Mouse (Mus musculus): ENCODE results near the gene Igf1r. TPM values are rescaled to one million over a fixed set of nuclear protein-coding genes. Genes with fewer than 3 reads are reported as not detected.

Gene Igf1r
- polyA plus RNA-seq, 1 experiment from 2014 or later = 34.7 TPM

- Histone ChIP-seq H3K27ac (no peak overlapping the region), H3K27me3 (replicated peaks) (no peaks in the 10 kb centered on the region), H3K4me2 (replicated peaks) (no peak overlapping the region)
Measured at GRCm38 (mm10) chr7:68036527-68036926, 83.9 kb downstream of the Igf1r start.

DNA sequence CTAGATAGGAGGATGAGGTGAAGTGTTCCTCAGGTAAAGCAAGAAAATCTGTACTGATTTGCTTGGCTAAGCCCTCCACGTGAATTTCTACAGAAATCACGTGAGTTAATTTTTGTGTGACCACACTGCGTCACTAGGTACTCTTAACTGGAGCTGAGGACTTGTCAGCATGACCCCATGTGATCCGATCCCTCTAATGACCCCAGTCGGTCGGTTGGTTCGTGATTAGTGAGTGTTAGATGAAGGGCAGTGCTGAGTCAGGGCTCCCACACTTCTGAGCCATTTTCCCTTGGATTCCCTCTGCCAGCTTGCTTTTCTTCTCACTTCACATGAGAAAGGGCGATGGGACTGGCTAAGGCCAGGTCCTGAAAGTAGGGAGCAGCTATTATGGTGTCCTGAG lies 86.2 kb downstream of the Igf1r start:
- H3K27ac ChIP-seq = no peak overlapping the region
- H3K9me3 ChIP-seq = no peaks in the 10 kb centered on the region
- no peaks in the 10 kb centered on the region for H3K36me3 ChIP-seq
- no peak overlapping the region for H3K9ac ChIP-seq
- no peak overlapping the region for H3K4me2 ChIP-seq (replicated peaks)
- no peak overlapping the region for H3K4me3 ChIP-seq
- ATAC-seq (ENCODE audit: low FRiP score, low read depth) = no peak
- 77% methylated on average over 8 of the region's 8 CpGs for WGBS
- H3K27me3 ChIP-seq (replicated peaks) = no peaks in the 10 kb centered on the region
- H3K4me1 ChIP-seq = peaks cover 4% of the 10 kb centered on the region; the same call in 1 of the 2 replicates

More at GRCm38 (mm10) chr7:68036527-68036926, 83.9 kb downstream of the Igf1r start:
- no peak overlapping the region for H3K4me3 ChIP-seq
- no peak for ATAC-seq (ENCODE audit: low FRiP score, low read depth)
- H3K36me3 ChIP-seq = no peaks in the 10 kb centered on the region
- no peaks in the 10 kb centered on the region for H3K9me3 ChIP-seq
- peaks cover 5% of the 10 kb centered on the region; the same call in 1 of the 2 replicates for H3K4me1 ChIP-seq
- 95% methylated on average over 4 of the region's 4 CpGs for WGBS
- no peak overlapping the region for H3K9ac ChIP-seq

DNA sequence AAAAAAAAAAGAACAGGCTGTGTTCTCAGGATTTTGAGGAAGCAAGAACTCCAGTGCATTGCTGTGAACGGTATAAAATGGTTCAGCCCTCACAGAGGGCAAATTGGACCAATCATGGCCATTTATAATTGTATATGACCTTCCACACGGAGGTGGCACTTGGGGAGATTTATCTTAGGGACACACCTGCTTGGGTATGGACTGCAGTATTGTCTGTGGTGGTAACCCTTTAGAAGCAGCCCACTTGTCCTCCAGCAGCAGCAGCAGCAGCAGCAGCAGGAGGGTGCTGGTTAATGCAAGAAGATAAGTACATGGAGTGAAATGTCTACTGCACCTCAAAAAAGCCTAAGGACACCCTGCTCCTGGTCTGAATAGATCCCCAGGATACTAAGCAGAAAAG lies 86.9 kb downstream of the Igf1r start:
- Histone ChIP-seq H3K9me3 (no peaks in the 10 kb centered on the region), H3K4me3 (no peak overlapping the region), H3K4me1 (0 out of 2 replicates have a peak, but pooled peaks cover under 1% of the 10 kb centered on the region), H3K27me3 (replicated peaks) (no peaks in the 10 kb centered on the region), H3K4me2 (replicated peaks) (no peak overlapping the region), H3K27ac (no peak overlapping the region), H3K36me3 (no peaks in the 10 kb centered on the region), H3K9ac (no peak overlapping the region)
- 66% methylated on average over 2 of the region's 2 CpGs for WGBS
- no peak for ATAC-seq (ENCODE audit: low FRiP score, low read depth)

DNA sequence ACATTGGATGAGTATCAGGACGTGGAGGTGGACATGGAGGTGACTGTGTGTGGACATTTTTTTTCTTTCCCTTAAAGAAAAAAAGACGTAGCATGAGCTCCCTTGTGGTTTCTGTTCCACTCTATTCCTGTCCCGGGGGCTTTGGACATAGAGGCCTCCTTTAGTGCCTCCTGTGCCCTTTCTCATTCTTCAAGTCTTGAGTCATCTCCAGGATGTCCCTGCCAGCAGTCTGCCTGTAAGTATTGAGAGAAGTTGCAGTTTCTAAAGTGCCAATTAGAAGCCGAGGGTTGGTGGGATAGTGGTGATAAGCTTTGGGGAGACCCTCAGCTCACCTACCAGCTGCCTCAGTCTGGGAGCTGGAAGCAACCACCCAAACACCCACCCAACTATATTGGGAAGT lies 92.0 kb downstream of the Igf1r start:
- Histone ChIP-seq H3K4me2 (replicated peaks) (no peak overlapping the region), H3K4me3 (no peak overlapping the region), H3K27me3 (replicated peaks) (no peaks in the 10 kb centered on the region), H3K9me3 (no peaks in the 10 kb centered on the region), H3K4me1 (0 out of 2 replicates have a peak, but pooled peaks cover 2% of the 10 kb centered on the region), H3K27ac (no peak overlapping the region), H3K36me3 (no peaks in the 10 kb centered on the region), H3K9ac (no peak overlapping the region)
- no peak for ATAC-seq (ENCODE audit: low FRiP score, low read depth)
- WGBS = 76% methylated on average over 4 of the region's 4 CpGs

DNA sequence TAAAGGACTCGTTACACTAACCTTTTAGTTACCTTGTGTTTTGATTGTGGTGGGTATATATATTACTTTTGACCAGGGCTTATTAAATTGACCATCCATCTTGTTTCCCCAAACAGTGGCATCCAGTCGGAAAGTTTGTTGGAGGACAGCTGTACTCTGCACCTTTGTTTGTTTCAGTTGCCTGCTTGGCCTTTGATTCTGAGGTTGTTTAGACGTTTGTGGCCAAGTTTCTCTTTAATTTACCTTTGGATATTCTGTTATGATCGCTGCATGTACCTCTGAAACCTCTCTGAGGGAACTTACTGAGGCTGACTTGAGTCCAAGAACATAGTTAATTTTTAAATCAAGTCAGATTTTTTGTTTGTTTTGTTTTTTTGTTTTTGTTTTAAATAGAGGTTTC lies 94.5 kb downstream of the Igf1r start:
- Histone ChIP-seq H3K4me3 (no peak overlapping the region), H3K9ac (no peak overlapping the region), H3K4me1 (0 out of 2 replicates have a peak, but pooled peaks cover 2% of the 10 kb centered on the region), H3K9me3 (no peaks in the 10 kb centered on the region), H3K4me2 (replicated peaks) (no peak overlapping the region), H3K36me3 (no peaks in the 10 kb centered on the region), H3K27ac (no peak overlapping the region), H3K27me3 (replicated peaks) (no peaks in the 10 kb centered on the region)
- ATAC-seq (ENCODE audit: low FRiP score, low read depth) = no peak
- 77% methylated on average over 4 of the region's 4 CpGs for WGBS

- Histone ChIP-seq H3K4me1 (0 out of 2 replicates have a peak, but pooled peaks cover 5% of the 10 kb centered on the region), H3K27ac (no peak overlapping the region), H3K9ac (no peak overlapping the region), H3K36me3 (no peaks in the 10 kb centered on the region), H3K9me3 (no peaks in the 10 kb centered on the region), H3K27me3 (replicated peaks) (no peaks in the 10 kb centered on the region), H3K4me2 (replicated peaks) (no peak overlapping the region), H3K4me3 (no peak overlapping the region)
- ATAC-seq (ENCODE audit: low FRiP score, low read depth) = no peak
- 90% methylated on average over 4 of the region's 4 CpGs for WGBS
Measured at GRCm38 (mm10) chr7:68048532-68048931, 95.9 kb downstream of the Igf1r start.

DNA sequence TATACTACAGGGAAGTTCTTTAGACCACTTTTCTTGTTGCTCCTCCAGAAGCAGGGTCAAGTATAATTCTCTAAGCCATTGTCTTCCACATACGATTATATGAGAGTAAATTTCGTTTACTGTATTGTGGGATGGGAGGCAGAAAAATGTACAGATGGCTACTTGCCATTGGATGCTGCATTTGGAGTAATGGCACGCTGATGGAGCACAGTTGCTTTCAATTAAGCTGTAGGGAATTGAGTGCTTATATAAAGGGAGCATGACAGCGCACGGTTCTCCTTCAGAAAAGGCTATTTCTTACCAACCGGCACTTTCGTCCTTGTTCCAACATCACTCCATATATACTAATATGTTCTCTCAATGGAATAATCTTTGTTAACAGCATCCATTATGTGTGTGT lies 96.4 kb downstream of the Igf1r start:
- Histone ChIP-seq H3K9me3 (no peaks in the 10 kb centered on the region), H3K4me1 (0 out of 2 replicates have a peak, but pooled peaks cover 8% of the 10 kb centered on the region), H3K36me3 (no peaks in the 10 kb centered on the region), H3K27me3 (replicated peaks) (no peaks in the 10 kb centered on the region), H3K4me2 (replicated peaks) (no peak overlapping the region), H3K9ac (no peak overlapping the region), H3K4me3 (no peak overlapping the region), H3K27ac (no peak overlapping the region)
- ATAC-seq (ENCODE audit: low FRiP score, low read depth) = no peak
- WGBS = 85% methylated on average over 7 of the region's 7 CpGs

DNA sequence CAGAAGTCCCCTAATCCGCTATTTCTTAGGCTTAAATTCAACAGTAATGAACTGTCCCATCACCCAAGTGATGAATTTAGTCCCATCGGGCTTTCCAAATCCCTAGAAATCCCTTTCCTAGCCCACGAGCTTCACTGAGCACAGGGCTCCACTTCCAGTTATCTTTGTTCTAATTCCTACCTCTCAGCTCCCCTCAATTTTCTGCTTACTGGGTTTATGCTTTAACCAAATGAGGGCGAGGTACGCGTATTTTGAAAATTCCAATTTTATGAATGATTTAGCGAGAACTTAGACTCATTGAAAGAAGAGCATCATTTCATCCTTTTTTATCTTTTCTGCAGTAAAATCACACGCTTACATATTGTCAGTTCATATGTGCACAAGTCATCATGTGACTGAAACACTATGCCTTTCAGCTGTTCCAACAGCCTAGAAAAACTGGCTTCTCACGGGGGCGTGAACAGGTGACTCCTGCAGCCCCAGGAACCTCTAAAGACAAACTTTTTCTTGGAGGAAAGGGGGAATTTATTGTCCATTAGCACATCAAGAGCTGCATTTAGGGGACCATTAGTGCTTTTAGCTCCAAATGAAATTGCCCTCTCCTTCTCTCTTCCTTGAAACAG lies 100.5 kb downstream of the Igf1r start:
- H3K4me1 ChIP-seq = 0 out of 2 replicates have a peak, but pooled peaks cover 6% of the 10 kb centered on the region
- no peak overlapping the region for H3K4me3 ChIP-seq
- H3K27ac ChIP-seq = no peak overlapping the region
- ATAC-seq (ENCODE audit: low FRiP score, low read depth) = no peak
- no peak overlapping the region for H3K4me2 ChIP-seq (replicated peaks)
- H3K9ac ChIP-seq = no peak overlapping the region
- H3K27me3 ChIP-seq (replicated peaks) = no peaks in the 10 kb centered on the region
- H3K36me3 ChIP-seq = no peaks in the 10 kb centered on the region
- H3K9me3 ChIP-seq = no peaks in the 10 kb centered on the region
- 75% methylated on average over 10 of the region's 10 CpGs for WGBS

DNA sequence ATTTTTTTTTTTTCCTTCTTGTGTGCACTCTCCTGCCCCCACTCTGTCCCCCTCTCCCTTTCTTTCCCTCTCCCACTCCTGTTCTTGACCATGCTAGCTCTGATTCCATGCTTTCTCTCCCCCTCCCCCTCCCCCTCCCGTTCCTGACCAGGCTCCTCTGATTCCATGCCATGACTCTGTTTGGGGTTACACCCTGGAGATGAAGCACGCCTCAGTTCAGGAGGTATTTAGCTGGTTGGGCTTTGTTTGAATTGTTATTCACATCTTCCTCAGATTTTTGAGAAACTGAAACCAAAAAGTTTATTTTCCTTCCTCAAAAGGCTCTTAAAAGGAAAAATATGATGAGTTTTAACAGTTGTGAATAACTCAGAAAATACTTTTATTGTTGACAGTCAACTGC lies 101.9 kb downstream of the Igf1r start:
- no peak overlapping the region for H3K27ac ChIP-seq
- 0 out of 2 replicates have a peak, but pooled peaks cover 6% of the 10 kb centered on the region for H3K4me1 ChIP-seq
- H3K4me3 ChIP-seq = no peak overlapping the region
- H3K9me3 ChIP-seq = no peaks in the 10 kb centered on the region
- H3K36me3 ChIP-seq = no peaks in the 10 kb centered on the region
- ATAC-seq (ENCODE audit: low FRiP score, low read depth) = no peak
- H3K27me3 ChIP-seq (replicated peaks) = no peaks in the 10 kb centered on the region
- H3K4me2 ChIP-seq (replicated peaks) = no peak overlapping the region
- 61% methylated on average over 2 of the region's 2 CpGs for WGBS
- H3K9ac ChIP-seq = no peak overlapping the region

- Histone ChIP-seq H3K36me3 (no peaks in the 10 kb centered on the region), H3K27ac (no peak overlapping the region), H3K9ac (no peak overlapping the region), H3K4me1 (0 out of 2 replicates have a peak, but pooled peaks cover 6% of the 10 kb centered on the region), H3K27me3 (replicated peaks) (no peaks in the 10 kb centered on the region), H3K9me3 (no peaks in the 10 kb centered on the region), H3K4me2 (replicated peaks) (no peak overlapping the region), H3K4me3 (no peak overlapping the region)
- ATAC-seq (ENCODE audit: low FRiP score, low read depth) = no peak
- WGBS = 82% methylated on average over 6 of the region's 6 CpGs
Measured at GRCm38 (mm10) chr7:68054956-68055355, 102.3 kb downstream of the Igf1r start.

DNA sequence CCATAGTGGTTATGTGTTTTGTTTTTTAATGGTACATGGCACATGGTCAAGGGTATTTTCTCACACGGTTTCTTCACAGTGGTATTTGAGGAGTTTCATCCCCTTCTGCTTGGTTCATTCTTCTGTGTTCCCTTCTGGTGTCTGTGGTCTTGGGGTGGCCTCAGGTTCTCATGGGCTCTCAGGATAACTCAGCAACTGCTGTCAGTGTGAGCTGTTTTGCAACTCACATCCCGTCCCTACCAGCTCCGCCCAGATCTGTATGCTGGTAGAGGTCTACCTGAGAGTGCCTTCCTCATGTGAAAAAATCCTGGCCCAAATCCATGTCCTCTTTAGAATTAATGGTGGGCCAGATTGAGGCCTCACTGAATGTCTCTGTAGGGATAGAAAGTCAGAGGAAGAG lies 104.4 kb downstream of the Igf1r start:
- Histone ChIP-seq H3K36me3 (no peaks in the 10 kb centered on the region), H3K9ac (no peak overlapping the region), H3K4me3 (no peak overlapping the region), H3K9me3 (no peaks in the 10 kb centered on the region), H3K27me3 (replicated peaks) (no peaks in the 10 kb centered on the region), H3K4me2 (replicated peaks) (no peak overlapping the region), H3K4me1 (0 out of 2 replicates have a peak, but pooled peaks cover 6% of the 10 kb centered on the region), H3K27ac (no peak overlapping the region)
- 84% methylated on average over 3 of the region's 3 CpGs for WGBS
- no peak for ATAC-seq (ENCODE audit: low FRiP score, low read depth)

DNA sequence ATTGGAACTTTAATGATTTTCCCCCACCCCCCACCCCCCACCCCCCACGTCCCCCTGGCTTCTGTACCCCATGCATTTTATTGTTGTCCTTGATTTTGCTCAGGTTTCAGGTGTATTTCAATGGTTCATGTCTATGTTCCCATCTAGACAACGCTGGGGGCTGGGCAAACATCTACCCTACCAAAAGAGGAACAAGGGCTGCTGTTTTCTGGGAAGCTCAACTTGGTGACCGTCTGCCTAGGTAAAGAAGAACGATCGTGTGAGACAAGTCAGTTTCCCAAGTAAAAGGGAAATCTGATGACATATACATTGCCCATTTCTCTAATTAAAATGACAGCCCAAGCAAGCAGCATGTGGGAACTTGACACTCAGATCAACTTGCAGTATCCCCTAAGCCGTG lies 107.1 kb downstream of the Igf1r start:
- no peak overlapping the region for H3K27ac ChIP-seq
- H3K9me3 ChIP-seq = no peaks in the 10 kb centered on the region
- H3K9ac ChIP-seq = no peak overlapping the region
- no peaks in the 10 kb centered on the region for H3K27me3 ChIP-seq (replicated peaks)
- no peak overlapping the region for H3K4me2 ChIP-seq (replicated peaks)
- no peak overlapping the region for H3K4me3 ChIP-seq
- H3K36me3 ChIP-seq = no peaks in the 10 kb centered on the region
- no peak for ATAC-seq (ENCODE audit: low FRiP score, low read depth)
- WGBS = 88% methylated on average over 6 of the region's 6 CpGs
- H3K4me1 ChIP-seq = peaks cover 20% of the 10 kb centered on the region

DNA sequence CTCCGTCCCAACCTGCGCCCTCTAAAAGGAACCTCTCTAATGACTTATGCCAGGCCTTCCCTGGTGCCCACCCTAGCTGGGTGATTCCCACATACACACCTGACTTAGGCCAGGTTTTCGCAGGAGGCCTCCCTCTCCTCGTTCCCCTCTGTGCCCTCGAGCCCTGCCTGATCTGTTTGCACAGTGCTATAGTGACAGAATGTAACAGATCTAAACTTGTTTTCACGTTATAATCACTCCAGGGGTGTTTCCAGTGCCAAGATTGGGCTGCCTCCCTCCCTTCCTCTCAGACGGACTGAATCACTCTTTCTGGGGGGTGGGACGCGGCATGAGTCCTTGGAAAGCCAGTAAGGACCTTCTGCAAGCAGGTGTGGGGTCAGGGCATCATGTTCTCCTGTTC lies 108.8 kb downstream of the Igf1r start:
- H3K9ac ChIP-seq = no peak overlapping the region
- no peaks in the 10 kb centered on the region for H3K27me3 ChIP-seq (replicated peaks)
- no peak overlapping the region for H3K27ac ChIP-seq
- H3K36me3 ChIP-seq = no peaks in the 10 kb centered on the region
- no peak overlapping the region for H3K4me2 ChIP-seq (replicated peaks)
- no peak for ATAC-seq (ENCODE audit: low FRiP score, low read depth)
- no peak overlapping the region for H3K4me3 ChIP-seq
- no peaks in the 10 kb centered on the region for H3K9me3 ChIP-seq
- peaks cover 24% of the 10 kb centered on the region for H3K4me1 ChIP-seq
- WGBS = 87% methylated on average over 9 of the region's 9 CpGs
